Mouse (Mus musculus) bone marrow macrophage, adult 2 months (primary cell): Measurements from ENCODE around the gene Wdfy4.

Source experiments
- CTCF ChIP-seq: IDR thresholded peaks from 2 replicates; pipeline ENCODE4 v1.5.1; 2012; ENCODE audit warnings: low read depth, mild to moderate bottlenecking, low read length, moderate library complexity
- POLR2A ChIP-seq: IDR thresholded peaks from 2 replicates; pipeline ENCODE4 v1.6.1; 2012; ENCODE audit warnings: mild to moderate bottlenecking, low read depth, low read length, borderline replicate concordance

DNA sequence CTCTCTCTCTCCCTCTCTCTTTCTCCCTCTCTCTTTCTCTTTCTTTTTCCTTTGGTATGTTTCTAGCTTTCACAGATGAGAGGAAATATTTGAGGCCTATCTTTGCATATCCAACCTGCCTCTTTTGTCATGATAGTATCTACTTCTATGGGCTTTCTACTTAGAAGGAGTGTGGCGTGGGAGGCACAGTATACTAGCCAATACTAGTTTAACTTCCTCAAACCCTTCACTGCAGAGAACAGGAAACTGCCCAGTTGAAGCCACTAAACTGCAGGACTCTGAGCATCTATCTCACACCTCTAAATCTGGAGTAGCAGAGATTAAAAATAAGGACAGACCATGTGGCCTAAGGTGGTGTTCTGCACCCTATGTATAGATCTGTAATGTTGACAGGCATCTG lies 5.3 kb upstream of the Wdfy4 start:
- TF ChIP-seq CTCF (no peak), POLR2A (no peak)
